Mouse (Mus musculus) embryo, embryonic 9.5 days (tissue): ENCODE data around the gene Rai2.
A peak's percentile ranks its signal among the peaks of the same experiment; 100 is the strongest.

Experiments used
- DNase-seq: peaks from one replicate; pipeline ENCODE4 v3.0.0-alpha.2; 2017; ENCODE audit errors: extremely low spot score

The Rai2 gene

GRCm38 (mm10) chrX:161716865-161717763, at the start of gene Rai2:
Gene Rai2, plus strand, starts transcription at chrX:161717069.
- DNase-seq = peak; percentile 37

GRCm38 (mm10) chrX:161689336-161689735, 27.5 kb upstream of the Rai2 start:
- no peak for DNase-seq

GRCm38 (mm10) chrX:161716503-161716864, 385 bp upstream of the Rai2 start:
- DNase-seq = no peak

- no peak for DNase-seq
Observed at GRCm38 (mm10) chrX:161717764-161718382, 1.0 kb downstream of the Rai2 start.

- no peak for DNase-seq
Observed at GRCm38 (mm10) chrX:161718548-161718947, 1.7 kb downstream of the Rai2 start.

- DNase-seq = no peak
Observed at GRCm38 (mm10) chrX:161721082-161721481, 4.2 kb downstream of the Rai2 start.

- no peak for DNase-seq
Observed at GRCm38 (mm10) chrX:161723391-161723808, 6.5 kb downstream of the Rai2 start.

- no peak for DNase-seq
Observed at GRCm38 (mm10) chrX:161726257-161726656, 9.4 kb downstream of the Rai2 start.

- DNase-seq = no peak
Observed at GRCm38 (mm10) chrX:161728507-161728906, 11.6 kb downstream of the Rai2 start.

- DNase-seq = no peak
Observed at GRCm38 (mm10) chrX:161730026-161730425, 13.2 kb downstream of the Rai2 start.

GRCm38 (mm10) chrX:161731859-161732258, 15.0 kb downstream of the Rai2 start:
- no peak for DNase-seq

- no peak for DNase-seq
Observed at GRCm38 (mm10) chrX:161733581-161734309, 16.9 kb downstream of the Rai2 start.

GRCm38 (mm10) chrX:161734310-161734676, 17.4 kb downstream of the Rai2 start:
- DNase-seq = no peak

GRCm38 (mm10) chrX:161739374-161739773, 22.5 kb downstream of the Rai2 start:
- DNase-seq = no peak

- no peak for DNase-seq
Observed at GRCm38 (mm10) chrX:161743080-161743479, 26.2 kb downstream of the Rai2 start.

GRCm38 (mm10) chrX:161745296-161745695, 28.4 kb downstream of the Rai2 start:
- no peak for DNase-seq

GRCm38 (mm10) chrX:161747337-161747736, 30.5 kb downstream of the Rai2 start:
- no peak for DNase-seq

GRCm38 (mm10) chrX:161753514-161753913, 36.6 kb downstream of the Rai2 start:
- DNase-seq = no peak

GRCm38 (mm10) chrX:161776321-161776962, 59.6 kb downstream of the Rai2 start:
- DNase-seq = peak; percentile 24

GRCm38 (mm10) chrX:161780321-161781034, 63.6 kb downstream of the Rai2 start:
- DNase-seq = no peak

- DNase-seq = peak; percentile 25
Observed at GRCm38 (mm10) chrX:161790182-161790581, 73.3 kb downstream of the Rai2 start.
